Mouse (Mus musculus) heart, embryonic 15.5 days (tissue): ENCODE data around the gene Exoc6. TPM values are rescaled to one million over a fixed set of nuclear protein-coding genes. Genes with fewer than 3 reads are reported as not detected.
"Not testable (repeated sequence)": the region's sequence is repeated elsewhere in the genome, so short reads cannot be mapped to it uniquely, and the experiment has no call there.

Source experiments
- ATAC-seq: fragments of 200-750 bp; cut with Nextera tagmentation; replicated peaks from 2 replicates; pipeline ENCODE4 v1.8.0; 2017; ENCODE audit warnings: low read depth, moderate TSS enrichment; ENCODE audit not compliant: insufficient number of reproducible peaks, insufficient read depth, low FRiP score
- H3K27ac ChIP-seq: fragments of 300-500 bp; sonication (generic); 2 replicates; pipeline ENCODE4 v1.5.1; 2015; ENCODE audit warnings: mild to moderate bottlenecking, inconsistent platforms
- H3K27me3 ChIP-seq: fragments of 300-500 bp; sonication (generic); 2 replicates; pipeline ENCODE4 v1.6.1; 2015; ENCODE audit warnings: inconsistent platforms
- H3K36me3 ChIP-seq: fragments of 300-500 bp; sonication (generic); 2 replicates; pipeline ENCODE4 v1.6.1; 2015; ENCODE audit warnings: mild to moderate bottlenecking, inconsistent platforms
- H3K4me1 ChIP-seq: fragments of 300-500 bp; sonication (generic); replicated peaks from 2 replicates; pipeline ENCODE4 v1.6.1; 2015; ENCODE audit warnings: inconsistent platforms
- H3K4me2 ChIP-seq: fragments of 300-500 bp; sonication (generic); 2 replicates; pipeline ENCODE4 v1.6.1; 2015; ENCODE audit warnings: inconsistent platforms, mild to moderate bottlenecking, moderate library complexity
- H3K4me3 ChIP-seq: fragments of 300-500 bp; sonication (generic); 2 replicates; pipeline ENCODE4 v1.5.1; 2015; ENCODE audit warnings: mild to moderate bottlenecking, inconsistent platforms
- H3K9ac ChIP-seq: fragments of 300-500 bp; sonication (generic); 2 replicates; pipeline ENCODE4 v1.6.1; 2015; ENCODE audit warnings: mild to moderate bottlenecking, inconsistent platforms
- H3K9me3 ChIP-seq: fragments of 300-500 bp; sonication (generic); replicated peaks from 2 replicates; pipeline ENCODE4 v1.6.1; 2016; ENCODE audit warnings: inconsistent platforms
- WGBS: fragments of 180-500 bp; shearing (Covaris S2); methylation state at CpG from one replicate; pipeline ENCODE4 v1.1.7; 2015; ENCODE audit warnings: mixed read lengths; 5-methylcytosine and 5-hydroxymethylcytosine counted together
- polyA plus RNA-seq: library from polyadenylated mRNA; unstranded; fragments of >200 nt; fragmentation: Nextera tagmentation; extraction: Ambion mirVana; gene quantifications from 2 replicates; pipeline ENCODE4 v1.2.1, GENCODE M21; 2015

Gene Exoc6
- polyA plus RNA-seq, 1 experiment from 2014 or later: 18.8 TPM

GRCm38 (mm10) chr19:37540201-37540600, 10.0 kb upstream of the Exoc6 start:
- Histone ChIP-seq H3K4me3 (no peak overlapping the region), H3K9ac (no peak overlapping the region), H3K9me3 (no peaks in the 10 kb centered on the region), H3K27me3 (no peaks in the 10 kb centered on the region), H3K4me2 (peak overlapping the region; percentile 44), H3K4me1 (peaks cover 26% of the 10 kb centered on the region), H3K36me3 (no peaks in the 10 kb centered on the region), H3K27ac (peak overlapping the region; percentile 53)
- peak; percentile 70; the same call in 1 of the 2 replicates for ATAC-seq
- WGBS: 14% methylated on average over 7 of the region's 7 CpGs

GRCm38 (mm10) chr19:37543537-37544326, 6.5 kb upstream of the Exoc6 start:
- H3K36me3 ChIP-seq: no peaks in the 10 kb centered on the region
- H3K4me1 ChIP-seq: peaks cover 19% of the 10 kb centered on the region
- no peak for ATAC-seq

GRCm38 (mm10) chr19:37544476-37544875, 5.7 kb upstream of the Exoc6 start:
- H3K4me2 ChIP-seq: no peak overlapping the region
- no peak overlapping the region for H3K4me3 ChIP-seq
- ATAC-seq: no peak
- H3K9me3 ChIP-seq: no peaks in the 10 kb centered on the region
- peaks cover 9% of the 10 kb centered on the region; the same call in 1 of the 2 replicates for H3K27me3 ChIP-seq
- peaks cover 12% of the 10 kb centered on the region for H3K4me1 ChIP-seq
- no peak overlapping the region for H3K9ac ChIP-seq
- H3K36me3 ChIP-seq: no peaks in the 10 kb centered on the region
- 91% methylated on average over 9 of the region's 9 CpGs for WGBS
- no peak overlapping the region for H3K27ac ChIP-seq

More at GRCm38 (mm10) chr19:37543537-37544326, 6.5 kb upstream of the Exoc6 start:
- Histone ChIP-seq H3K27me3 (peaks cover 9% of the 10 kb centered on the region; the same call in 1 of the 2 replicates), H3K9ac (no peak overlapping the region), H3K9me3 (no peaks in the 10 kb centered on the region), H3K4me3 (no peak overlapping the region), H3K4me2 (peak overlapping the region; percentile 12; the same call in 1 of the 2 replicates), H3K27ac (peak overlapping the region; percentile 46; the same call in 1 of the 2 replicates)
- WGBS: 55% methylated on average over 13 of the region's 13 CpGs

GRCm38 (mm10) chr19:37545231-37545630, 5.0 kb upstream of the Exoc6 start:
- H3K4me1 ChIP-seq: peaks cover 7% of the 10 kb centered on the region

GRCm38 (mm10) chr19:37545725-37546124, 4.5 kb upstream of the Exoc6 start:
- Histone ChIP-seq H3K27ac (no peak overlapping the region), H3K27me3 (peaks cover 9% of the 10 kb centered on the region; the same call in 1 of the 2 replicates), H3K4me2 (no peak overlapping the region), H3K4me1 (peaks cover 7% of the 10 kb centered on the region), H3K36me3 (no peaks in the 10 kb centered on the region), H3K9ac (no peak overlapping the region), H3K4me3 (no peak overlapping the region), H3K9me3 (no peaks in the 10 kb centered on the region)
- no peak for ATAC-seq
- 74% methylated on average over 6 of the region's 6 CpGs for WGBS

More at GRCm38 (mm10) chr19:37545231-37545630, 5.0 kb upstream of the Exoc6 start:
- no peak overlapping the region for H3K4me2 ChIP-seq
- peaks cover 9% of the 10 kb centered on the region; the same call in 1 of the 2 replicates for H3K27me3 ChIP-seq
- H3K27ac ChIP-seq: no peak overlapping the region
- 67% methylated on average over 3 of the region's 3 CpGs for WGBS
- no peak overlapping the region for H3K9ac ChIP-seq
- no peaks in the 10 kb centered on the region for H3K9me3 ChIP-seq
- no peaks in the 10 kb centered on the region for H3K36me3 ChIP-seq
- no peak for ATAC-seq
- no peak overlapping the region for H3K4me3 ChIP-seq

GRCm38 (mm10) chr19:37546776-37547175, 3.4 kb upstream of the Exoc6 start:
- no peak overlapping the region for H3K4me2 ChIP-seq
- 67% methylated on average over 4 of the region's 4 CpGs for WGBS
- no peak for ATAC-seq
- no peaks in the 10 kb centered on the region for H3K9me3 ChIP-seq
- H3K4me3 ChIP-seq: no peak overlapping the region
- H3K4me1 ChIP-seq: peaks cover 11% of the 10 kb centered on the region
- H3K27me3 ChIP-seq: peaks cover 9% of the 10 kb centered on the region; the same call in 1 of the 2 replicates
- H3K27ac ChIP-seq: no peak overlapping the region
- no peak overlapping the region for H3K9ac ChIP-seq
- no peaks in the 10 kb centered on the region for H3K36me3 ChIP-seq

GRCm38 (mm10) chr19:37551040-37551566, 885 bp downstream of the Exoc6 start:
- no peak for ATAC-seq
- Histone ChIP-seq H3K4me3 (peak overlapping the region; percentile 97), H3K4me2 (peak overlapping the region; percentile 95), H3K4me1 (peaks cover 10% of the 10 kb centered on the region), H3K27ac (peak overlapping the region; percentile 86; the same call in 1 of the 2 replicates), H3K27me3 (peaks cover 9% of the 10 kb centered on the region; the same call in 1 of the 2 replicates), H3K36me3 (no peaks in the 10 kb centered on the region), H3K9me3 (no peaks in the 10 kb centered on the region), H3K9ac (peak overlapping the region; percentile 89)
- WGBS: 10% methylated on average over 8 of the region's 8 CpGs

GRCm38 (mm10) chr19:37553376-37554265, 3.4 kb downstream of the Exoc6 start:
- Histone ChIP-seq H3K4me3 (no peak overlapping the region), H3K27ac (no peak overlapping the region), H3K9me3 (no peaks in the 10 kb centered on the region), H3K36me3 (no peaks in the 10 kb centered on the region), H3K9ac (no peak overlapping the region), H3K4me2 (no peak overlapping the region), H3K4me1 (peaks cover 11% of the 10 kb centered on the region), H3K27me3 (no peaks in the 10 kb centered on the region)
- ATAC-seq: no peak
- 83% methylated on average over 11 of the region's 11 CpGs for WGBS

GRCm38 (mm10) chr19:37554266-37554650, 4.0 kb downstream of the Exoc6 start:
- peaks cover 15% of the 10 kb centered on the region for H3K4me1 ChIP-seq
- not testable (repeated sequence) for H3K4me3 ChIP-seq, H3K4me2 ChIP-seq, H3K27ac ChIP-seq, ATAC-seq, H3K36me3 ChIP-seq, H3K9ac ChIP-seq, H3K9me3 ChIP-seq, H3K27me3 ChIP-seq
- 82% methylated on average over 5 of the region's 5 CpGs for WGBS

- no peak overlapping the region for H3K27ac ChIP-seq
- no peaks in the 10 kb centered on the region for H3K27me3 ChIP-seq
- H3K9me3 ChIP-seq: no peaks in the 10 kb centered on the region
- 79% methylated on average over 6 of the region's 6 CpGs for WGBS
- ATAC-seq: no peak
- no peak overlapping the region for H3K9ac ChIP-seq
- no peak overlapping the region for H3K4me3 ChIP-seq
- peaks cover 22% of the 10 kb centered on the region for H3K4me1 ChIP-seq
- H3K4me2 ChIP-seq: no peak overlapping the region
- H3K36me3 ChIP-seq: no peaks in the 10 kb centered on the region
Observed at GRCm38 (mm10) chr19:37555863-37556566, 5.8 kb downstream of the Exoc6 start.
